Mouse (Mus musculus) embryo, embryonic 10 days (tissue): Measurements from ENCODE around the gene Olfr372.
A peak's percentile ranks its signal among the peaks of the same experiment; 100 is the strongest.
"Not testable (repeated sequence)": the region's sequence is repeated elsewhere in the genome, so short reads cannot be mapped to it uniquely, and the experiment has no call there.

Experiments
- DNase-seq: peaks from one replicate; pipeline ENCODE4 v3.0.0-alpha.2; 2015; ENCODE audit warnings: low spot score

Gene Olfr372

DNA sequence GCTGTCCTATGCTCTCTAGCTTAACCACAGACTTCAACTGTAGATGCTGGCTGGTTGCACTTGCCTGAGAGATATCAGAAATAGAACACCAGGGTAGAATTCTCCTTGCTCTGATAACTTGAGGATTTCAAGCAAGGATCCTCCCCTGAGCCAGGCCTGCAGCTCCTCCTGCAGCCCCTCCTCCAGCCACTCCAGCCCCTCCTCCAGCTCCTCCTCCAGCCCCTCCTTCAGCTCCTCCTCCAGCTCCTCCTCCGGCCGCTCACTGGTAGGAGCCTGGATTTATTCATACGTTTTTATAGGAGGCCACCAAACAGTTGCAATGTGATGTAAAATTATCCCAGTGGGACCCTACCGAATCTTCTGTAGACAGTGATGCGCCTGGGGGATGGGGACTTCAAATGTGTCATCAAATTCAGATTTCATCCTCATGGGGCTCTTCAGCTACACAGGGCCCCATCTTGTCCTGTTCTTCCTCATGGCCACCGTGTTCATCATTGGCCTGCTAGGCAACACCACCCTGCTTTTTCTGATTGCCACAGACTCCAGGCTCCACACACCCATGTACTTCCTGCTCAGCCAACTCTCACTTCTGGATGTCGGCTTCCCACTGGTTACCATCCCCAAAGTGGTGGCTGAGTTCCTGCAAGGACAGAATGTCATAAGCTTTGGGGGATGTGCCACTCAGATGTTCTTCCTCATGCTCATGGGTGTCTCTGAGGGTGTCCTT lies 58.5 kb downstream of the Olfr372 start:
- not testable (repeated sequence) for DNase-seq

DNA sequence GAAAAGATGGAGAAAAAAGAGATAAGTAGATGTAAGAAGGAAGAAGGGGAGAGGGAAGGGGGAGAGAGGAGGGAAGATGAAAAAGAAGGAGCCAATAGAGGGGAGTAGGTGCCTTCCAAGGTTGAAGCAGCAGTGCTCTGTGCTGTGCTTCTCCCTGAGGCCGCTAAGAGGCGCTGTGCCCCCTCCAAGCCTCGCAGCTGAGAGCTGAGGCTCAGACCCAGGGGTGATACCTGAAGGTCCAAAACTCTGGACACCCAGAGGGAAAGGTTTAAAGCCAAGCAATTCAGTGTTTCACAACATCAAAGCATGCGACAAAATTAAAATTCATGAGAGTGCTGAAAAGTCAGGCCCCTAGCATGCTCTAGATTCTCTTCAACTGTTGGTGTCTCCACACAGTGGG lies 64.1 kb downstream of the Olfr372 start:
- DNase-seq = peak; percentile 6

DNA sequence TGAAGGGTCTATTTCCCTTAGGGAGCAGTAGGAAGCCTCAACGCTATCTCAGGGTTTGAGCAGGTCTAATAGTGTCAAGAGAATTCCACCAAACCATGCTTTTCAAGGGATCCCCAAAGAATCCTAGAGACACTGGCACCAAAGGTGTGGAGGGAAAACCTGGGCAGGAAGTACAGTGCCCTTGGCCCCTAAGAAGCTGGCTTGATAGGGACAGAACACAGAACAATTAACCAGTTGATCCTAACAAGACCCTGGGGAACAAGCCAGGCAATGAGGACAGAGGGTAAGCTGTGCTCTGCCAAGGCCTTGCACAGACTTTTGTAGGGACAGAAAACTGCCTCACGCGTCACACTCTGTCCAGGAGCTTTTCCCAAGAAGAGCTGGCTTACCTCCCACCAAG lies 65.7 kb downstream of the Olfr372 start, which contains the start of gene Olfr374:
Olfr374 (plus strand) TSS at position 301 of the 400 bp plus-strand sequence.
- no peak for DNase-seq
